Mouse (Mus musculus) testis, adult 2 months (tissue): ENCODE results near the gene Hira.

Source experiments
- CTCF ChIP-seq: fragments of 200-500 bp; IDR thresholded peaks from 2 replicates; pipeline ENCODE4 v1.5.1; 2012; ENCODE audit warnings: low read depth, mild to moderate bottlenecking, inconsistent platforms, low read length, moderate library complexity; ENCODE audit not compliant: control insufficient read depth, insufficient read depth, insufficient replicate concordance
- POLR2A ChIP-seq: fragments of 200-500 bp; IDR thresholded peaks from 2 replicates; pipeline ENCODE4 v1.6.1; 2012; ENCODE audit warnings: low read depth, mild to moderate bottlenecking, inconsistent platforms, low read length, moderate library complexity; ENCODE audit not compliant: control insufficient read depth

DNA sequence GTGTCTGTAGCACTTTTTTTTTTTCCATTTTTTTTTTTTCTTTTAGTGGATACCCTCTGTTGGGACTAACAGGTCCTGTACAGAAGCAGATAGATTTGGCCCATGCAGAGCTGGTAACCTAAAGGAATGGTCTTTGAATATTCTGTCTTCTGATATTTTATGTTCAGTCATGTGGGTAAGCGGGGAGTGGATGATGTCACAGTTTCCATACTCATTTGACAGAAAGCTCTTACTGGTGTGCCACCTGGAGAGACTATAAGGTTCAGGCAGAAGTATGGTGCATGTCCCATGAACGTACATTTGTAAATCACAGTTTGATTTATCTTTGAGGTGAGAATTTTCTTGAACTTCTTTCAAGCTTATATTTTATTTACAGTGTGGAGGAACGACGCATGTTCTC, 39.2 kb downstream of the Hira start:
- TF ChIP-seq CTCF: no peak
- TF ChIP-seq POLR2A: no peak
